Mouse (Mus musculus) mature B cell (primary cell): ENCODE measurements around the gene Smad3.

Source experiments
- in situ Hi-C: fragments of 300-500 bp; cut with MboI; formaldehyde crosslinking; loops from 2 replicates; pipeline ENCODE4 v1.14.3; 2019

The Smad3 gene

GRCm38 (mm10) chr9:63699145-63699544, 58.6 kb downstream of the Smad3 start:
- in situ Hi-C loops: no loop called here

GRCm38 (mm10) chr9:63698320-63699045, 59.3 kb downstream of the Smad3 start:
- in situ Hi-C loops: no loop called here

DNA sequence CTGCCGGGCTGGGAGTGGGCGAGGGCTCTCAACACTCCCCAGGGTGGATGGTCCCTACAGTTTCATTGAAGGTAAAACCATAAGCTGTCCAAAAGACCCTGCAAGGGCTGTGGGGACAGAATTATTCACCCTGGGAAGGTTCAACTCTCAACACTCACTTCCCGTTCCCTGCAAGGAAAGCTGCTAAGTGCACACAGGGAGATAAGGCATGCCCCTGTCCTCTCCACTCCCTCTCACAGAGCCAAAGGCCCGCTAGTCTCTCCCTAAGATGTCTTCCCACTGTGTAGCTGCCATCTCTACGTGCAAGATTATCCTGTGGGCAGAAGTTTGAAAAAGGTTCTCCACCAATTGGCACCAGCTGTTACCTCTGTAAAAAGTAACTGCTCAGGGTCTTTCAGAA, 60.2 kb downstream of the Smad3 start:
- in situ Hi-C loops: no loop called here

GRCm38 (mm10) chr9:63696463-63697105, 61.2 kb downstream of the Smad3 start:
- in situ Hi-C loops: no loop called here

DNA sequence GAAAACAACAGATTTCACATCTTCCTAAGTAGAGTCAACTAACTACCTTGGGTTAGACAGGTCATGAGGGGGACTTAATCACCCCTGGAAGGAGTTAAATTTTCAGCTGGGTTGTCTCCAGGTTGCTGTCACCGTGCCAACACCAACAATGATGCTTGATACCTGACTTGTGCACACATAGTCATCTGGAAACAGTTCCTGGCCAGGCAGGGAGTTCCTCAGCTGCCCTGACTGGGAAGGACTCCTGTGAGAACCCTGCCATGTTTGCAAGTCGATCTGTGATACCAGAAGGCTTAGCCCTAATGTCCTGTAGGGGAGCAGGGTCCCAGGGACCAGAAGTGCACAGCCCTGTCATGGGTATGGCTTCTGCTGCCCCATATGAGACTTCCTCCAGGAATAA, 65.8 kb downstream of the Smad3 start:
- in situ Hi-C loops: no loop called here

DNA sequence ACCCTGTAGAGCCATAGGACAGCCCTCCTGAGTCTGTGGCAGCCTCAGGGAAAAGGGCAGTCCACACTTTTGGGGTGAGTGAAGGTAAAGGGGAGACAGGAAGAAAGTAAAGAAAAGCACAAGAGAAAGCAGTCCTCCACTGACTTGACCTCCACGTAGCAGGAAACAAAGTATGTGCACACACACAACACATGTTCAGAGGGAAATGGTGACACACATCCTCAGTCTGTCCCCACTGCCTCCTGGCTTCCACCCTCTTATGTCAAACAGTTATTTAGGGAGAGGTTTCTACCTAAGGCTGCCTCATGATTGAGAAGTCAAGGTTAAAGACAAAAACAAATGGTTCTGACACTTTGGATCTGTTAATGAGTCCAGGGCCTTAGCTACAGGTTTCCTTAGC, 67.3 kb downstream of the Smad3 start:
- in situ Hi-C loops: no loop called here

DNA sequence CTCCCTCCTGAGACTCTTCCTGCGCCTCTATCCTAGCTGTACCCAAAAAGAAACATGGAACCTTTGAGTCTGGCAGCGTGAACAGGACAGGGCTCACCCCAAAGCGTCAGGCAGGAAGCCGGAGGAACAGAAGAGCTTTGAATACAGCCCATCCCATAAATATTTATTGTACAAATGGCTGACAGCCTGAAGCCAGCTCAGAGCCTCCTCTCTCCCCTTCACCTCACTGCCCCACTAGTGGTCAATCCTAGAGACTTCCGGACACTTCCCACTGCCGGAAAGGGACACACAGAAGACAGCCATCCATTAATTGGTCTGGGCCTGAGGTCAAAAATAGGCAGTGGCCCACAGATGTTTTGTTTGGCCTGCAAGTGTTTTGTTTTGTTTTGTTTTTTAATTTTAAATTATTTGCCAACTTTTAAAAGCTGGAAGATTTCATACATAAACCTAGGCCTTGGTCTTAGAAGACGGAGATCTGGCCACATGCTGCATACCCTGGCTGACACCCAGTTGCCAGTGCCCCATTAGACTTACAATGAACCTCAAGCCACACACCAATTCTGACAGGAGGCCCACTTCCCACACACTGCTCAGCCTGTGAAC, 70.3 kb downstream of the Smad3 start:
- in situ Hi-C loops: no loop called here

GRCm38 (mm10) chr9:63685352-63685751, 72.4 kb downstream of the Smad3 start:
- in situ Hi-C loops: no loop called here

DNA sequence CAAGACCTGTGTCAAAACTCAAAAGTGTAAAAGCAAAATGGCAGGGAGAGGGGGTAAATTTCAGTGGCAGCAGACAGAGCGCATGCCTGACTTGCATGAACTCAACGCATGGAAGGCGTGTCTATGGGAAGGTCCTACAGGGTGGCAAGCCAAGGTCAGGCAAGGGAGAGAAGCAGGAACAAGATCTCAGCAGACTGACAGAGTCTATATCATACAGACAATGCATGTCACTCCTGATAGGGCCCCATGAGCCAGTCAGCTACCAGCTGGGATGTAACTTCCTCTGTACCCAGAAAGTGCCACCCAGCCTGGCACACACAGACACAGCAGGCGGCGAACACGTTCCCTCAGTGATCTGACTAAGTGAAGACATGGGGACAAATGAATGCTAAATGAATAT, 73.5 kb downstream of the Smad3 start:
- in situ Hi-C loops: no loop called here

GRCm38 (mm10) chr9:63682943-63683342, 74.9 kb downstream of the Smad3 start:
- in situ Hi-C loops: no loop called here

GRCm38 (mm10) chr9:63682301-63682700, 75.5 kb downstream of the Smad3 start:
- in situ Hi-C loops: no loop called here

DNA sequence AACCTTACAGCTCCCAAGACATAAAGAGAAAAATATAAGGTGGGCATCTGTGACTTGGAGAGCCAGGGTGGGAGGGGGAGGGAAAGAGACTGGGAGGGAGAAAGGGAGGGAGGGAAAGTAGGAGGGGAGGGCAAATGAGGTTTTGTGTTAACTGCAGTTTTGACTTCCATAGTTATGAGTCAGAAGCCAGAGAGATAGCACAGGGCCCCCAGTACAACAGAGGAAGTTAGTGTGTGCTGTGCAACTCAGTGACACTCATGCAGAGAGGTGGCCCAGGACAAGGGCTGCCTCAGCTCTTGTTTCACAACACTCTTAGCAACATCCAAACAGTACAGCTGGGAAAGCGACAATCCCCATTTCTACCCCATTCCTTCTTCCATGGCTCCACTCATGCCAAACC, 79.7 kb downstream of the Smad3 start:
- in situ Hi-C loops: no loop called here

GRCm38 (mm10) chr9:63677621-63678020, 80.2 kb downstream of the Smad3 start:
- in situ Hi-C loops: no loop called here

DNA sequence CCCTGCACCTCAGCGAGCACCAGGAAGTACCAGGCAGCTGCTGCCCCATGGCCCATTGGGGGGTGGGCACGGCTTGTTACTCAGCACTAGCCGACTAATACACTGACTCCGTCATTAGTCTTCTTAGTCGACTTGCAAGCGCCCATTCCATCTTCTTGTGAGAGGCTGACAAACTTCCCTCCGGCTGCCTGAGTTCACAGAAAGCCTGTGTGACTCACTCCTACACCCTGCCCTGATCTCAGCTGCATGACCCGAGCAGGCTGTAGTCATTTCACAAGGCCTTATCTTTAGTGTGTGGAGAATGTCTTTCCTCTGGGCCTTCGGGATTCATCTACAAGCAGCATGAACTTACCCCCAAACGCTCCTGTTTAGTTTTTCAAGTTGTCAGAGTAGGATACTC, 83.2 kb downstream of the Smad3 start:
- in situ Hi-C loops: no loop called here

DNA sequence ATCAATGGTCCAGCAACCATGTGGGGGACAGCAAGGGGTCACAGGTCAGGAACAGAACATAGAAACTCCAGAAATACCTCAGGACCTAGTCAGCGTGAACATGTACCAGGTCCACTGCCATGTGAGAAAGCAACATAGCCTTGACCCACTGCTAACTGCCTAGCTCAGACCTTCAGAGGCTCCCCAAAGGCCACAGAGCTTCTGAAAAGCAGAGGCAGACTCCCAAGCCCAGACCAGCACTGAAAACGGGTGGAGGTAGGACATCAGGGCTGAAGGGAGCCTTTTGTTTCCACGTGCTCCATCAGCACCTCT, 84.3 kb downstream of the Smad3 start:
- in situ Hi-C loops: no loop called here

- in situ Hi-C loops: no loop called here
These were observed 84.8 kb downstream of the Smad3 start for GRCm38 (mm10) chr9:63672797-63673493.

GRCm38 (mm10) chr9:63669816-63670215, 88.0 kb downstream of the Smad3 start:
- in situ Hi-C loops: no loop called here

DNA sequence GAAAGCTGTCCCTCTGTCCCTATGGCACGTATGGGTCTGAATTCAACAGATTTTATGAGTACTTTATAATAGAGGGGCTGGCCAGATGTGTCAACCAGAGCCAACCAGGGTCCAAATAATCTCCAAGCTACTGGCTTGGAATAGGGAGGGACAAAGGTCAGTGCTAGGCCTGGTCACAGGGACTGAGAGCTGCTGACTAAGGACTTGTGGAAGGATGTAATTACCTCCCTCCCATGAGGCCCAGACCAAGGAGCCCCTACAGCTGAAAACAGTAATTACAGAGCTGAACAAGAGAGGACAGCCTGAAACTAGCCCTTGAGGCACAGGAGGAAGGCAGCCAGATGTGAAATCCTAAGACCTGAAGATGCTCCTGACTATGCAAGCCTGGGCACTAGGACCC, 89.2 kb downstream of the Smad3 start:
- in situ Hi-C loops: no loop called here

DNA sequence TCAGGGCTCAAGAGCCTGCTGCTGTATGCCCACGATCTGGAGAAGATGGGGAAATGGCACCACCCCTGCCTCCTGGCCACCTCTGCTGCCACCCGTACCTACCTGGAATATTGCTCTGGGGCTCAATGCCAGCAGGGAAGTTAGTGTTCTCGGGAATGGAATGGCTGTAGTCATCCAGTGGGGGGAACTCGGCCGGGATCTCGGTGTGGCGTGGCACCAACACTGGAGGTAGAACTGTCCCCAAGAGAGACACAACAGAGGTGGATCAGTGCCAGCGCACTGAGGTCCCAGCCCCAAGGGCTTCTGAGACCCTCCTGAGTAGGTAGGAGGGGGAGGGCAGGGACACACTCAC, 90.4 kb downstream of the Smad3 start:
- in situ Hi-C loops: no loop called here

- in situ Hi-C loops: no loop called here
These were observed 91.0 kb downstream of the Smad3 start for GRCm38 (mm10) chr9:63666612-63667372.

- in situ Hi-C loops: no loop called here
These were observed 92.8 kb downstream of the Smad3 start for GRCm38 (mm10) chr9:63664792-63665646.
